Mouse (Mus musculus) layer of hippocampus, postnatal 14 days (tissue): ENCODE measurements around the gene Aip. TPM values are rescaled to one million over a fixed set of nuclear protein-coding genes. Genes with fewer than 3 reads are reported as not detected.

Experiments
- DNase-seq, 2 experiments: peaks; one replicate each; pipeline ENCODE4 v3.0.0; 2021 to 2022; ENCODE audit warnings: low spot score in 2 of 2, mixed read lengths in 1 of 2
- total RNA-seq, 2 experiments: library from RNA; stranded (reverse); gene quantifications; 2 replicates each; pipeline ENCODE4 v1.2.3; 2021

Aip gene
- total RNA-seq, 2 experiments from 2014 or later: 73.9 to 83.2 TPM

GRCm38 (mm10) chr19:4152445-4153231 is 27.0 kb upstream of the Aip start:
- no peak for DNase-seq

- no peak for DNase-seq
Measured at GRCm38 (mm10) chr19:4151898-4152297, 26.2 kb upstream of the Aip start.

GRCm38 (mm10) chr19:4151488-4151860 is 25.8 kb upstream of the Aip start:
- no peak for DNase-seq

- DNase-seq: no peak
Measured at GRCm38 (mm10) chr19:4150567-4151487, 25.2 kb upstream of the Aip start.

- DNase-seq: no peak
Measured at GRCm38 (mm10) chr19:4149764-4150461, 24.3 kb upstream of the Aip start.

GRCm38 (mm10) chr19:4149283-4149682 is 23.6 kb upstream of the Aip start:
- no peak for DNase-seq

GRCm38 (mm10) chr19:4148819-4149218 is 23.2 kb upstream of the Aip start:
- no peak for DNase-seq

GRCm38 (mm10) chr19:4148491-4148806 is 22.8 kb upstream of the Aip start, which contains the start of gene Coro1b:
Coro1b (plus strand) TSS chr19:4148619.
- peak; percentile 92 to 95 for DNase-seq

- no peak for DNase-seq
Measured at GRCm38 (mm10) chr19:4147782-4148490, 22.3 kb upstream of the Aip start.

- DNase-seq: no peak
Measured at GRCm38 (mm10) chr19:4147022-4147405, 21.4 kb upstream of the Aip start.

- DNase-seq: no peak
Measured at GRCm38 (mm10) chr19:4146366-4147021, 20.8 kb upstream of the Aip start.

GRCm38 (mm10) chr19:4145936-4146335 is 20.3 kb upstream of the Aip start:
- DNase-seq: no peak

- DNase-seq: no peak
Measured at GRCm38 (mm10) chr19:4144550-4145498, 19.2 kb upstream of the Aip start.

GRCm38 (mm10) chr19:4143759-4144268 is 18.2 kb upstream of the Aip start, which contains the start of gene Cabp4:
Cabp4 (minus strand) TSS chr19:4144033.
- DNase-seq: no peak

GRCm38 (mm10) chr19:4142416-4143173 is 16.9 kb upstream of the Aip start:
- DNase-seq: no peak

- no peak for DNase-seq
Measured at GRCm38 (mm10) chr19:4140147-4140546, 14.5 kb upstream of the Aip start.

- no peak for DNase-seq
Measured at GRCm38 (mm10) chr19:4139446-4139845, 13.8 kb upstream of the Aip start, which contains the start of gene Gpr152. Gpr152 (plus strand) TSS chr19:4139787.

GRCm38 (mm10) chr19:4137913-4138312 is 12.3 kb upstream of the Aip start:
- DNase-seq: no peak
